Mouse (Mus musculus) heart, embryonic 11.5 days (tissue): ENCODE data around the gene Cdk5r2. TPM values are rescaled to one million over a fixed set of nuclear protein-coding genes. Genes with fewer than 3 reads are reported as not detected.

ENCODE experiments used
- ATAC-seq: fragments of 200-750 bp; cut with Nextera tagmentation; replicated peaks from 2 replicates; pipeline ENCODE4 v1.8.0; 2017; ENCODE audit warnings: moderate library complexity; ENCODE audit not compliant: insufficient number of reproducible peaks, low FRiP score, low TSS enrichment
- H3K27ac ChIP-seq: fragments of 300-500 bp; sonication (generic); 2 replicates; pipeline ENCODE4 v1.5.1; 2014; ENCODE audit warnings: mild to moderate bottlenecking, low read depth, low read length
- H3K27me3 ChIP-seq: fragments of 300-500 bp; sonication (generic); 2 replicates; pipeline ENCODE4 v1.6.1; 2014; ENCODE audit warnings: mild to moderate bottlenecking, low read length, mixed read lengths; ENCODE audit not compliant: control insufficient read depth, insufficient read depth
- H3K36me3 ChIP-seq: fragments of 300-500 bp; sonication (generic); 2 replicates; pipeline ENCODE4 v1.6.1; 2014; ENCODE audit warnings: mild to moderate bottlenecking, low read length, moderate library complexity, mixed read lengths; ENCODE audit not compliant: control insufficient read depth, insufficient read depth
- H3K4me1 ChIP-seq: fragments of 300-500 bp; sonication (generic); 2 replicates; pipeline ENCODE4 v1.6.1; 2014; ENCODE audit warnings: low read length; ENCODE audit not compliant: control insufficient read depth, insufficient read depth
- H3K4me2 ChIP-seq: fragments of 300-500 bp; sonication (generic); 2 replicates; pipeline ENCODE4 v1.6.1; 2014; ENCODE audit warnings: mild to moderate bottlenecking, moderate library complexity
- H3K4me3 ChIP-seq: fragments of 300-500 bp; sonication (generic); 2 replicates; pipeline ENCODE4 v1.5.1; 2014; ENCODE audit warnings: low read depth, low read length
- H3K9ac ChIP-seq: fragments of 300-500 bp; sonication (generic); 2 replicates; pipeline ENCODE4 v1.6.1; 2014; ENCODE audit warnings: mild to moderate bottlenecking, low read depth, low read length, moderate library complexity
- H3K9me3 ChIP-seq: fragments of 300-500 bp; sonication (generic); replicated peaks from 2 replicates; pipeline ENCODE4 v1.6.1; 2016; ENCODE audit warnings: low read length; ENCODE audit not compliant: control insufficient read depth
- whole genome bisulfite sequencing: fragments of 180-500 bp; shearing (Covaris S2); extraction: QIAGEN DNeasy Blood & Tissue Kit; methylation state at CpG from one replicate; pipeline ENCODE4 v1.1.7; 2014; ENCODE audit not compliant: insufficient replicate concordance; 5-methylcytosine and 5-hydroxymethylcytosine counted together
- microRNA counts: library from miRNA; unstranded; fragments of <30 nt; microRNA quantifications from one replicate; lab custom pipeline; 2015
- microRNA-seq: library from miRNA; unstranded; fragments of <30 nt; microRNA quantifications from one replicate; pipeline ENCODE4, GENCODE M21; 2016; ENCODE audit warnings: borderline number of aligned reads
- polyA plus RNA-seq: library from polyadenylated mRNA; unstranded; fragments of >200 nt; fragmentation: Nextera tagmentation; extraction: Ambion mirVana; gene quantifications from 2 replicates; pipeline ENCODE4 v1.2.1, GENCODE M21; 2014

Cdk5r2 gene
- polyA plus RNA-seq, 1 experiment from 2014 or later, result 0.30 TPM

DNA sequence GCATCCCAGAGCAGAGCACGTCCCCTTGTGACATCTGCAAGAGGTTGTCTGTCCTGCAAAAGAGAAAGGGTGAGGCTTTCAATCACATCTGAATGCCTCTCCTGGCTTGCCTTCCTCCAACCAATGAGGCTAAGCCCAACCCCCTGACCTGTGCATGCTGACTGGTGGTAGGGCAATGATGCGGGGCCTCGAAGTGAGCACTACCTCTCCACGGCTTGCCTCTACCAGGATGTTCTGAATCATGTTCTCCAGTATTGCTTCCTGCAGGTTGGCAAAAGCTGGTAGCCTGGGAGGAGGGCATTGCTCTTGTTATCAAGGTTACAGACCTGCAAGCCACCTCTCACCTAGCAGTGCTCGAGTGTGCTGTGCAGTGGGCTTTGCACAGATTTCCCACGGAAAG lies 47.5 kb downstream of the Cdk5r2 start:
- no peak for ATAC-seq
- Histone ChIP-seq H3K9ac (no peak overlapping the region), H3K9me3 (no peaks in the 10 kb centered on the region), H3K4me2 (no peak overlapping the region), H3K36me3 (no peaks in the 10 kb centered on the region), H3K4me1 (peaks cover 15% of the 10 kb centered on the region), H3K27ac (no peak overlapping the region), H3K27me3 (peaks cover 90% of the 10 kb centered on the region), H3K4me3 (no peak overlapping the region)
- 18% methylated on average over 6 of the region's 6 CpGs for WGBS

MicroRNA genes within 50 kb of the gene (microRNA counts, 519-probe panel; counts per million panel counts)
- 32.2 counts per million for microRNA mmu-miR-375 (lab: Ali Mortazavi, UCI)

Small RNA genes lying within 50 kb of the gene (microRNA-seq; reads per million reads assigned to microRNA genes)
- 141 reads per million, percentile 66 among the genes with 10 or more reads in this experiment for gene Mir375

Other genes with a start within 250 kb of the Cdk5r2 start
- gene Ttll4, start 193.2 kb upstream of the Cdk5r2 start, polyA plus RNA-seq, result 15.8 and 21.4 TPM in 2 replicates
- 14.3 and 15.2 TPM in 2 replicates for gene Cyp27a1, start 141.4 kb upstream of the Cdk5r2 start, polyA plus RNA-seq
- 5.5 and 5.7 TPM in 2 replicates for gene Prkag3, start 105.7 kb upstream of the Cdk5r2 start, polyA plus RNA-seq
- 0.46 and 0.68 TPM in 2 replicates for gene Wnt6, start 83.0 kb upstream of the Cdk5r2 start, polyA plus RNA-seq
- not detected in 2 replicates for gene Wnt10a, start 63.4 kb upstream of the Cdk5r2 start, polyA plus RNA-seq
- gene Fev, start 30.5 kb downstream of the Cdk5r2 start, polyA plus RNA-seq, result 1.4 and 4.1 TPM in 2 replicates
- gene Cryba2, start 38.2 kb downstream of the Cdk5r2 start, polyA plus RNA-seq, result not detected in 2 replicates
- gene Cfap65, start 80.7 kb downstream of the Cdk5r2 start, polyA plus RNA-seq, result not detected in 2 replicates
- gene Ihh, start 96.7 kb downstream of the Cdk5r2 start, polyA plus RNA-seq, result 0.16 and 0.17 TPM in 2 replicates